Mouse (Mus musculus) gastrocnemius, postnatal 10 days (tissue): Measurements from ENCODE around the gene BC004004. TPM values are rescaled to one million over a fixed set of nuclear protein-coding genes. Genes with fewer than 3 reads are reported as not detected.
"Not testable (repeated sequence)": the region's sequence is repeated elsewhere in the genome, so short reads cannot be mapped to it uniquely, and the experiment has no call there.

ENCODE experiments used
- DNase-seq: peaks from one replicate; pipeline ENCODE4 v3.0.0; 2021; ENCODE audit warnings: mixed read lengths
- total RNA-seq, 2 experiments: library from RNA; stranded (reverse); gene quantifications; 2 replicates each; pipeline ENCODE4 v1.2.3; 2021

The BC004004 gene
- total RNA-seq, 2 experiments from 2014 or later: 115 to 118 TPM

GRCm38 (mm10) chr17:29299282-29299681 is 30.7 kb downstream of the BC004004 start:
- DNase-seq: no peak

GRCm38 (mm10) chr17:29300926-29301325 is 32.3 kb downstream of the BC004004 start:
- no peak for DNase-seq

GRCm38 (mm10) chr17:29301421-29301820 is 32.8 kb downstream of the BC004004 start:
- no peak for DNase-seq

- DNase-seq: no peak
Measured at GRCm38 (mm10) chr17:29302149-29302548, 33.6 kb downstream of the BC004004 start.

GRCm38 (mm10) chr17:29303087-29303486 is 34.5 kb downstream of the BC004004 start:
- no peak for DNase-seq

- DNase-seq: no peak
Measured at GRCm38 (mm10) chr17:29303856-29304255, 35.3 kb downstream of the BC004004 start.

GRCm38 (mm10) chr17:29304376-29305057 is 35.9 kb downstream of the BC004004 start:
- no peak for DNase-seq

GRCm38 (mm10) chr17:29305058-29305806 is 36.6 kb downstream of the BC004004 start:
- DNase-seq: no peak

GRCm38 (mm10) chr17:29305871-29306270 is 37.3 kb downstream of the BC004004 start:
- no peak for DNase-seq

- no peak for DNase-seq
Measured at GRCm38 (mm10) chr17:29310056-29310623, 41.6 kb downstream of the BC004004 start.

GRCm38 (mm10) chr17:29311602-29312001 is 43.0 kb downstream of the BC004004 start:
- no peak for DNase-seq

- DNase-seq: no peak
Measured at GRCm38 (mm10) chr17:29312082-29312481, 43.5 kb downstream of the BC004004 start.

- DNase-seq: no peak
Measured at GRCm38 (mm10) chr17:29313300-29313699, 44.7 kb downstream of the BC004004 start.

- no peak for DNase-seq
Measured at GRCm38 (mm10) chr17:29315672-29316465, 47.3 kb downstream of the BC004004 start.

GRCm38 (mm10) chr17:29316891-29317290 is 48.3 kb downstream of the BC004004 start:
- DNase-seq: no peak

- DNase-seq: not testable (repeated sequence)
Measured at GRCm38 (mm10) chr17:29317380-29317779, 48.8 kb downstream of the BC004004 start, which contains the start of gene Pi16. Gene Pi16 (plus strand): TSS chr17:29317680.

GRCm38 (mm10) chr17:29318731-29319250 is 50.2 kb downstream of the BC004004 start:
- no peak for DNase-seq

- no peak for DNase-seq
Measured at GRCm38 (mm10) chr17:29319476-29319875, 50.9 kb downstream of the BC004004 start.

GRCm38 (mm10) chr17:29319881-29320639 is 51.5 kb downstream of the BC004004 start:
- no peak for DNase-seq

- DNase-seq: no peak
Measured at GRCm38 (mm10) chr17:29321765-29322602, 53.4 kb downstream of the BC004004 start.
